Mouse (Mus musculus): ENCODE results near the gene Kif21b. TPM values are rescaled to one million over a fixed set of nuclear protein-coding genes. Genes with fewer than 3 reads are reported as not detected.
A peak's percentile ranks its signal among the peaks of the same experiment; 100 is the strongest.

The Kif21b gene
- total RNA-seq, 2 experiments from 2014 or later: 1.9 TPM

DNA sequence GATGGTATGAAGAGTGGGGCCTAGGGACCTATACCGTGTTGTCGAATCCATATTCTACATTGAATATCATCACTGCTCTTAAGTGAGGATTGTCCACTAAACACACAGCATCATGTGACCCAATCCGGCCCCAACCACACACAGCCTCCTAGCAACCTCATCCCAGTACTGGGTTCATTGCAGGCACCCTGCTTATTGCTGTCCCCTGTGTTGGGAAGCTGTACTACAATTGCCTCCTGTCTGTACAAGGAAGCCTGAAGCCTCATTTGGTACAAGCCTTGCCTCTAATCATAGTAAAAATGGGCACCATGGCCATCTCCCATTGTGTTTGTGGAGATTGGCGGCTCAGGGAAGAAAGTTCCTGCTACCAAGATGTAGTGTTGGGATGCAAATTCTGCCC is 25.1 kb downstream of the Kif21b start:
- no peak for DNase-seq (ENCODE audit: low spot score in 2 of 2)

DNA sequence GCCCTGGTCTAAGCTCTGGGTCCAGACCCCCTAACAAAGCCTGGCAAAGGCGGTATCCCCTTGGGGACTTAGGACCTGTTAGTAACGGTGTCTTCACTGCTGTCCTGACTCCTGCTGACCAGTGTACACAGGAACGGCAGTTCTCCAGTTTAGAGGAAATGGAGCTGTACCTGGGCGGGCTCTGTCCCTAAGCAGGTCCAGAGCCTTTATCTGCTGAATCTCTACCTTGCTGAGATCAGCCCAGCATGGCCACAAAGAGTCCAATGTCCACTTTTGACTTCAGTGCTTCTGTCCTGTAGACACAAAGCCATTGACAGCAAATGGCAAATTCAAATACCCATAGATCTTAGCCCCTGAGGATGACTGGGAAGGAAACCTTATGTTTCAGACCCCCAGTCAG is 25.8 kb downstream of the Kif21b start:
- DNase-seq (ENCODE audit: low spot score in 2 of 2): no peak

GRCm38 (mm10) chr1:136159830-136160229 is 28.6 kb downstream of the Kif21b start:
- DNase-seq (ENCODE audit: low spot score in 2 of 2): no peak

GRCm38 (mm10) chr1:136160297-136160696 is 29.1 kb downstream of the Kif21b start:
- DNase-seq (ENCODE audit: low spot score in 2 of 2): no peak

- no peak for DNase-seq (ENCODE audit: low spot score in 2 of 2)
Measured at GRCm38 (mm10) chr1:136160930-136161329, 29.7 kb downstream of the Kif21b start.

DNA sequence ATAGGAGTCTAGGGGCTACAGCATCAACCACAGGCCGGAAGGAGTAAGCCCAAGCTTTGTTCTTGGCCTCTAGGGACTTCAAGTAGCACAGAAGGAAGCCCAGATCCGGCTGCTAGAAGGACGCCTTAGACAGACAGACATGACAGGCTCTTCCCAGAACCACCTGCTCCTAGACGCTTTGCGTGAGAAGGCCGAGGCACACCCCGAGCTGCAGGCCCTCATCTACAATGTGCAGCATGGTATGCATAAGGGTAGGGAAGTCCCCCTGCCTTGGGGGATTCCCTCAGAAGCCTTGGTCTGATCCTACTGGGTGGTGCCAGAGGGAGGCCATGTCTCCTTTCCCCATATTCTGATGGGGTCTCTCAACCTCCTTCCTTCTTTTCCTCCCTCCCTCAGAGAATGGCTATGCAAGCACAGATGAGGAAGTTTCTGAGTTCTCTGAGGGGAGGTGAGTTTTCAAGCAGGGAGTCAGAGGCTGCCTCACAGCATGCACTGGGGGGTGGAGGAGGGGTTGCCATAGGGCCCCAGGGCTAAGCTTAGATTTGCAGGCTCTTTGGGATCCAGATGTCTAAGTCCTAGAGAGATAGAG is 30.2 kb downstream of the Kif21b start:
- DNase-seq (ENCODE audit: low spot score in 2 of 2): no peak

DNA sequence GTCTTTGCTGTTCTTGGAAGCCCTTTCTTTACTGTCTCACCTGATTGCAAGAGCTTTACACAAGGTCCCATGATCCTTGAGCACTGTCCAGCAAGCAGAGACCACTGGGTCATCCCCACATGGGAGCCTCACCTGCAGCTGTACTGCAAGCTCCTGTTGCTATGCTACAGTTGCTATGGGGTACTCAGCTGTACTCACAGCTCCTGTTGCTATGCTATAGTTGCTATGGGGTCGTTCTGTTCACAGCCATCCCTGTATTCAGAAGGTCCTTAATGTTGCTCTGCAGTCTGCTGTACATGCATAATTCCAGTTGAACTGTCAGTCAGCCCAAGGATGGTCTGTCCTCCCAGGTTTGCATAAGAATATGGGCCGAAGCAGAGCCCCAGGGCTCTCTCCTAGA is 34.2 kb downstream of the Kif21b start:
- DNase-seq (ENCODE audit: low spot score in 2 of 2): no peak

GRCm38 (mm10) chr1:136167657-136168056 is 36.5 kb downstream of the Kif21b start:
- DNase-seq (ENCODE audit: low spot score in 2 of 2): no peak

GRCm38 (mm10) chr1:136170109-136170508 is 38.9 kb downstream of the Kif21b start:
- peak in 1 of 2 experiments; percentile 68 for DNase-seq (ENCODE audit: low spot score in 2 of 2)

DNA sequence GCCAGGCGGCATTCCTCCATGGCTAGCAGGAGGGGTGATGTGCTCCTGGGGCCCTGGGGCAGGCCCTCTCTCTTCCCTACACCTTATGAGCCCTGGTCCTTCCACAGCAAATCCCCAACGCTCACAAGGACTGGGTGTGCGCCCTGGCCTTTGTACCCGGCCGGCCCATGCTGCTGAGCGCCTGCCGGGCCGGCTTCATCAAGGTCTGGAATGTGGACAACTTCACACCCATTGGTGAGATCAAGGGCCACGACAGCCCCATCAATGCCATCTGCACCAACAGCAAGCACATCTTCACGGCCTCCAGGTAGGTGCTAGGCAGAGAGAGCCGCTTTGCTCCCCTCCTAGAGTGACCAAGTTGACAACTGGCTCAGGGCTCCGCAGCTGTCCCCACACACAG is 41.5 kb downstream of the Kif21b start:
- no peak for DNase-seq (ENCODE audit: low spot score in 2 of 2)

- DNase-seq (ENCODE audit: low spot score in 2 of 2): no peak
Measured at GRCm38 (mm10) chr1:136174101-136174606, 43.0 kb downstream of the Kif21b start.

DNA sequence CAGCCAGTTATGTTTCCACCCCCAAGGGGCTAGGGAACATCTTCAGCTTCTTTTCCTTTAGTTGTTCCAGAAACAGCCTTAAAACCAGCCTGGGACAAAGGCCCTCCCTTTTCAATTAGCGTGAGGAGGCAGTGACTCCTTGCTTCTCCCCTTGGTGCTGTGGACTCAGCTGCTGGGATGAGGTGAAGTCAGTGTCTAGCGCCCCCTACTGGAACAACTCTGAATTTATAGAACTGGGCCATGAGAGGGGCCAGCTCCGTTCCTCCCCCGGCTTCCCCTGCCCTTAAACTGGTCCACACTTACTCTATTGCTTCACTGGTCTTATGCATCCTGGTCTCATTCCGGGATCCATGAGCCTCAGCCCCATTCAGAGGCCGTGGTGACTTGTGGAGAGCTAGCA is 44.0 kb downstream of the Kif21b start:
- no peak for DNase-seq (ENCODE audit: low spot score in 2 of 2)

GRCm38 (mm10) chr1:136177085-136177484 is 45.9 kb downstream of the Kif21b start:
- no peak for DNase-seq (ENCODE audit: low spot score in 2 of 2)

- DNase-seq (ENCODE audit: low spot score in 2 of 2): no peak
Measured at GRCm38 (mm10) chr1:136178741-136179140, 47.6 kb downstream of the Kif21b start.

- DNase-seq (ENCODE audit: low spot score in 2 of 2): no peak
Measured at GRCm38 (mm10) chr1:136179511-136180001, 48.4 kb downstream of the Kif21b start.

DNA sequence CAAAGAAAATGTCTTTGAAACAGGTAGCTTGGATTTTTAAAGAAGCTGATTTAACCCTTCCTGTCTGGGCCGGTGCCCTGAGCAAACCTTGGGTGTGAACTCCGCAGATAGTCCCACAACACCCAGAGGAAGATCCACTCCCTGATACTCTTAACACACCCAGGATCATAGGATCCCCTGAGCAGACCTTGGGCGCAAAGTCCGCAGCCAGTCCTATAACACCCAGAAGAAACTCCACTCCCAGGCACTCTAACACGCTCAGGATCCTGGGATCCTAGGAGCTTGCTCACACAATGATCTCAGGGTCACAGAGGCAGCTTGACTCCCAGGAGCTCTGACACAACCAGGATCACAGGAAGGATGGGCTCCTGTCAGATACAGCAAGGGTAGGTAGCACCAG is 58.8 kb downstream of the Kif21b start:
- DNase-seq (ENCODE audit: low spot score in 2 of 2): no peak

DNA sequence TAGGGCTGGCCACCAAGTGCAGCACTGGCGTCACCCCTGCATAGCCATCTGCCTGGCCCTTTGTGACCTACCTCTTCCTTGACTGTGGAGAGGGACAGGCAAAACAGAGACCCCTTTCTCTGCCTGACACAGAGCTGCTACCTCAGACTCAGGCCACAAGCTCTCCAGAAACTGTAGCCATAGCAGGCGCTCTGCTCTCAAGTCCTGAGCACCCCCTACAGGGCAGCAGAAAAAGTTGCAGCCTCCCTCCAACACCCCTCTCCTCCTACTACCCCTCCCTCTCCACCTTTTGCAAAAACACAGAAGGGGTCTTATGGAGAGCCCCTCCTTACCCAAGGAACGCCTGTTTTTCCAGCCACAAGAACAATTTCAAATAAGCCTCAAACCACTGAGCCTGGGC is 81.6 kb downstream of the Kif21b start, which contains the start of gene Mroh3:
Gene Mroh3 (minus strand): TSS at position 26 of the 400 bp plus-strand sequence.
- DNase-seq (ENCODE audit: low spot score in 2 of 2): no peak

GRCm38 (mm10) chr1:136214304-136214703 is 83.1 kb downstream of the Kif21b start:
- DNase-seq (ENCODE audit: low spot score in 2 of 2): no peak

- DNase-seq (ENCODE audit: low spot score in 2 of 2): no peak
Measured at GRCm38 (mm10) chr1:136220037-136220871, 89.1 kb downstream of the Kif21b start.

GRCm38 (mm10) chr1:136222386-136222785 is 91.2 kb downstream of the Kif21b start:
- DNase-seq (ENCODE audit: low spot score in 2 of 2): no peak

DNA sequence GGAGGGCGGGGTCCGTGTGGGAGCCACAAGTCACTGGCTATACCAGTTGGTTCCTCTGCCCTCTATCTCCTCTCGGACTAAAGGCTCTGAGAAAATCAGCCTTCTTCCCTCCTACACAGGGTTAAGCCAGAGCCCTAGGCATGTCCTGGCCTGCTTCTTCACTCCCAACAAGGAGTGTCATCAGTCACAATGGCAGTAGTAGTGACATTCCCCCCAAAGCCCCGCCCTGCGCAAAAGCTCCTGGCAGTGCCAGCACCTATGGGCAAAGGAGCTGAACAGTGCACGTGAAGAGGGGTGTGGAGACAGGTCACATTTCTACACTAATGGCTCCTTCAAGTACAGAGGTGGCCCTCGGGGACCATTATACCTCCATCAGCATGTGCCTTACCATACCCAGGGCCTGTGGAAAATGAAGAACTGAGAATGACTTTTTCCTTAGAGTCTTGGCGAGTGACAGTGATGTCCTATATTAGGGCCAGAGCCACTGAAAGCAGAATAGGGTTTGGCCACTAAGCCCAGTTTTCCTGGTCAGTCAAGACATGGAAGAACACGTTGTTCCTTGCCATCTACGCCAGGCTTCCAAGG is 92.7 kb downstream of the Kif21b start:
- no peak for DNase-seq (ENCODE audit: low spot score in 2 of 2)

GRCm38 (mm10) chr1:136225846-136226245 is 94.7 kb downstream of the Kif21b start:
- DNase-seq (ENCODE audit: low spot score in 2 of 2): no peak
